Mouse (Mus musculus) bone marrow macrophage, adult 2 months (primary cell): Measurements from ENCODE around the gene Fam187b. TPM values are rescaled to one million over a fixed set of nuclear protein-coding genes. Genes with fewer than 3 reads are reported as not detected.
A peak's percentile ranks its signal among the peaks of the same experiment; 100 is the strongest.
"Not testable (repeated sequence)": the region's sequence is repeated elsewhere in the genome, so short reads cannot be mapped to it uniquely, and the experiment has no call there.

Experiments used
- H3K27ac ChIP-seq: 2 replicates; pipeline ENCODE4 v1.5.1; 2012; ENCODE audit warnings: low read depth, low read length; ENCODE audit not compliant: insufficient read depth
- H3K4me1 ChIP-seq: 2 replicates; pipeline ENCODE4 v1.6.1; 2012; ENCODE audit warnings: low read length; ENCODE audit not compliant: control insufficient read depth, insufficient read depth
- H3K4me3 ChIP-seq: 2 replicates; pipeline ENCODE4 v1.5.1; 2012; ENCODE audit warnings: mild to moderate bottlenecking, low read length, moderate library complexity; ENCODE audit not compliant: insufficient read depth
- CTCF ChIP-seq: IDR thresholded peaks from 2 replicates; pipeline ENCODE4 v1.5.1; 2012; ENCODE audit warnings: low read depth, mild to moderate bottlenecking, low read length, moderate library complexity
- POLR2A ChIP-seq: IDR thresholded peaks from 2 replicates; pipeline ENCODE4 v1.6.1; 2012; ENCODE audit warnings: mild to moderate bottlenecking, low read depth, low read length, borderline replicate concordance
- polyA plus RNA-seq: library from polyadenylated mRNA; stranded (reverse); fragments of >200 nt; gene quantifications from 2 replicates; pipeline ENCODE4 v1.2.4, GENCODE M21; 2012; ENCODE audit not compliant: missing spikeins, insufficient read depth, insufficient read length

Gene Fam187b
- polyA plus RNA-seq, result 4.6 and 7.3 TPM in 2 replicates

- Histone ChIP-seq H3K4me3 (peak within 1 kb of the TSS; percentile 61), H3K4me1 (no peaks in the 10 kb centered on the region), H3K27ac (peak within 1 kb of the TSS; percentile 56)
- no peak for TF ChIP-seq POLR2A
- TF ChIP-seq CTCF, result peak; percentile 71
These were observed at the start of gene Fam187b for GRCm38 (mm10) chr7:30973501-30974289. TSS of gene Fam187b (plus strand) at chr7:30973790.

- no peak overlapping the region for H3K4me3 ChIP-seq
- TF ChIP-seq CTCF, result no peak
- TF ChIP-seq POLR2A, result no peak
- no peak overlapping the region for H3K27ac ChIP-seq
- no peaks in the 10 kb centered on the region; the same call in 1 of the 2 replicates for H3K4me1 ChIP-seq
These were observed 49.5 kb upstream of the Fam187b start for GRCm38 (mm10) chr7:30924071-30924470.

- H3K4me3 ChIP-seq, H3K4me1 ChIP-seq, H3K27ac ChIP-seq: not testable (repeated sequence)
These were observed 49.0 kb upstream of the Fam187b start, which contains the start of gene Hamp2 for GRCm38 (mm10) chr7:30924581-30924980. TSS of gene Hamp2 (minus strand) at chr7:30924681.

GRCm38 (mm10) chr7:30935422-30936099 is 38.0 kb upstream of the Fam187b start:
- H3K27ac ChIP-seq, result not testable (repeated sequence)

GRCm38 (mm10) chr7:30940070-30940469 is 33.5 kb upstream of the Fam187b start:
- H3K4me1 ChIP-seq, H3K4me3 ChIP-seq, H3K27ac ChIP-seq: not testable (repeated sequence)

More at GRCm38 (mm10) chr7:30935422-30936099, 38.0 kb upstream of the Fam187b start:
- not testable (repeated sequence) for H3K4me1 ChIP-seq, H3K4me3 ChIP-seq

GRCm38 (mm10) chr7:30942365-30942764 is 31.2 kb upstream of the Fam187b start:
- H3K27ac ChIP-seq, H3K4me1 ChIP-seq, H3K4me3 ChIP-seq: not testable (repeated sequence)

- H3K27ac ChIP-seq, result no peak within 1 kb of the TSS
- TF ChIP-seq CTCF (no peak), POLR2A (no peak)
- H3K4me1 ChIP-seq, result 0 out of 2 replicates have a peak, but pooled peaks cover 4% of the 10 kb centered on the region
- H3K4me3 ChIP-seq, result no peak within 1 kb of the TSS
These were observed 29.5 kb upstream of the Fam187b start, which contains the start of gene Hamp for GRCm38 (mm10) chr7:30943909-30944635. TSS of gene Hamp (minus strand) at chr7:30944032.

- H3K27ac ChIP-seq, H3K4me3 ChIP-seq, H3K4me1 ChIP-seq: not testable (repeated sequence)
These were observed 28.9 kb upstream of the Fam187b start for GRCm38 (mm10) chr7:30944706-30945105.

GRCm38 (mm10) chr7:30945466-30945865 is 28.1 kb upstream of the Fam187b start:
- not testable (repeated sequence) for H3K4me3 ChIP-seq, H3K4me1 ChIP-seq, H3K27ac ChIP-seq

- Histone ChIP-seq H3K27ac (no peak overlapping the region), H3K4me1 (0 out of 2 replicates have a peak, but pooled peaks cover 4% of the 10 kb centered on the region), H3K4me3 (no peak overlapping the region)
- TF ChIP-seq CTCF, result no peak
- TF ChIP-seq POLR2A, result no peak
These were observed 27.7 kb upstream of the Fam187b start for GRCm38 (mm10) chr7:30945876-30946275.

GRCm38 (mm10) chr7:30949902-30950301 is 23.7 kb upstream of the Fam187b start:
- H3K4me3 ChIP-seq, H3K27ac ChIP-seq: not testable (repeated sequence)

More at GRCm38 (mm10) chr7:30949902-30950301, 23.7 kb upstream of the Fam187b start:
- H3K4me1 ChIP-seq, result peaks cover 29% of the 10 kb centered on the region
